Mouse (Mus musculus) midbrain, embryonic 11.5 days (tissue): ENCODE data around the gene Srrm4. TPM values are rescaled to one million over a fixed set of nuclear protein-coding genes. Genes with fewer than 3 reads are reported as not detected.

ENCODE experiments used
- ATAC-seq: fragments of 200-750 bp; cut with Nextera tagmentation; 2 replicates; pipeline ENCODE4 v1.8.0; 2017; ENCODE audit warnings: moderate TSS enrichment, moderate library complexity; ENCODE audit not compliant: low FRiP score
- DNase-seq: peaks from one replicate; pipeline ENCODE4 v3.0.0; 2015; ENCODE audit warnings: low spot score; ENCODE audit errors: missing footprints
- H3K27ac ChIP-seq: fragments of 300-500 bp; sonication (generic); 2 replicates; pipeline ENCODE4 v1.5.1; 2014; ENCODE audit warnings: low read depth, low read length
- H3K27me3 ChIP-seq: fragments of 300-500 bp; sonication (generic); 2 replicates; pipeline ENCODE4 v1.6.1; 2014; ENCODE audit warnings: mild to moderate bottlenecking, low read length, moderate library complexity, mixed read lengths; ENCODE audit not compliant: control insufficient read depth, insufficient read depth
- H3K36me3 ChIP-seq: fragments of 300-500 bp; sonication (generic); 2 replicates; pipeline ENCODE4 v1.6.1; 2014; ENCODE audit warnings: mild to moderate bottlenecking, low read length, moderate library complexity, mixed read lengths; ENCODE audit not compliant: control insufficient read depth, insufficient read depth
- H3K4me1 ChIP-seq: fragments of 300-500 bp; sonication (generic); 2 replicates; pipeline ENCODE4 v1.6.1; 2014; ENCODE audit warnings: low read length; ENCODE audit not compliant: control insufficient read depth, insufficient read depth
- H3K4me2 ChIP-seq: fragments of 300-500 bp; sonication (generic); 2 replicates; pipeline ENCODE4 v1.6.1; 2014; ENCODE audit warnings: mild to moderate bottlenecking, moderate library complexity
- H3K4me3 ChIP-seq: fragments of 300-500 bp; sonication (generic); 2 replicates; pipeline ENCODE4 v1.5.1; 2014; ENCODE audit warnings: low read depth, low read length
- H3K9ac ChIP-seq: fragments of 300-500 bp; sonication (generic); 2 replicates; pipeline ENCODE4 v1.6.1; 2014; ENCODE audit warnings: low read length
- H3K9me3 ChIP-seq: fragments of 300-500 bp; sonication (generic); 2 replicates; pipeline ENCODE4 v1.6.1; 2016; ENCODE audit warnings: low read length; ENCODE audit not compliant: control insufficient read depth
- WGBS: fragments of 180-500 bp; shearing (Covaris S2); extraction: QIAGEN DNeasy Blood & Tissue Kit; methylation state at CpG from one replicate; pipeline ENCODE4 v1.1.7; 2014; 5-methylcytosine and 5-hydroxymethylcytosine counted together
- polyA plus RNA-seq: library from polyadenylated mRNA; unstranded; fragments of >200 nt; fragmentation: Nextera tagmentation; extraction: Ambion mirVana; gene quantifications from 2 replicates; pipeline ENCODE4 v1.2.1, GENCODE M21; 2014

Gene Srrm4
- polyA plus RNA-seq, 1 experiment from 2014 or later = 17.3 TPM

- ATAC-seq = no peak
- H3K36me3 ChIP-seq = no peaks in the 10 kb centered on the region
- H3K9ac ChIP-seq = no peak overlapping the region
- no peak overlapping the region for H3K4me2 ChIP-seq
- DNase-seq = no peak
- no peaks in the 10 kb centered on the region for H3K9me3 ChIP-seq
- H3K4me1 ChIP-seq = peaks cover 26% of the 10 kb centered on the region
- H3K4me3 ChIP-seq = no peak overlapping the region
- H3K27ac ChIP-seq = no peak overlapping the region
- 49% methylated on average over 6 of the region's 6 CpGs for WGBS
- no peaks in the 10 kb centered on the region for H3K27me3 ChIP-seq
Observed at GRCm38 (mm10) chr5:116419322-116420045, 172.1 kb downstream of the Srrm4 start.

- no peak overlapping the region for H3K9ac ChIP-seq
- DNase-seq = no peak
- H3K9me3 ChIP-seq = no peaks in the 10 kb centered on the region
- no peak for ATAC-seq
- WGBS = 5% methylated on average over 5 of the region's 5 CpGs
- H3K4me1 ChIP-seq = peaks cover 14% of the 10 kb centered on the region
- no peaks in the 10 kb centered on the region for H3K36me3 ChIP-seq
- H3K4me3 ChIP-seq = no peak overlapping the region
- H3K4me2 ChIP-seq = no peak overlapping the region
- no peaks in the 10 kb centered on the region for H3K27me3 ChIP-seq
- no peak overlapping the region for H3K27ac ChIP-seq
Observed at GRCm38 (mm10) chr5:116416208-116416607, 175.4 kb downstream of the Srrm4 start.

GRCm38 (mm10) chr5:116409689-116410590, 181.7 kb downstream of the Srrm4 start:
- Histone ChIP-seq H3K27me3 (no peaks in the 10 kb centered on the region), H3K9ac (no peak overlapping the region), H3K36me3 (no peaks in the 10 kb centered on the region), H3K4me2 (peak overlapping the region; percentile 21; the same call in 1 of the 2 replicates), H3K4me1 (peaks cover 23% of the 10 kb centered on the region), H3K9me3 (no peaks in the 10 kb centered on the region), H3K4me3 (no peak overlapping the region), H3K27ac (no peak overlapping the region; the same call in 1 of the 2 replicates)
- peak; percentile 94 for DNase-seq
- under 1% methylated on average over 16 of the region's 16 CpGs for WGBS
- ATAC-seq = no peak; the same call in 1 of the 2 replicates

- H3K36me3 ChIP-seq = no peaks in the 10 kb centered on the region
- no peak overlapping the region for H3K4me3 ChIP-seq
- no peak overlapping the region for H3K9ac ChIP-seq
- peaks cover 23% of the 10 kb centered on the region for H3K4me1 ChIP-seq
- no peaks in the 10 kb centered on the region for H3K9me3 ChIP-seq
- DNase-seq (no peak), ATAC-seq (no peak)
- H3K27me3 ChIP-seq = no peaks in the 10 kb centered on the region
- no peak overlapping the region for H3K4me2 ChIP-seq
- WGBS = 63% methylated on average over 9 of the region's 9 CpGs
- no peak overlapping the region for H3K27ac ChIP-seq
Observed at GRCm38 (mm10) chr5:116408965-116409364, 182.7 kb downstream of the Srrm4 start.

- no peaks in the 10 kb centered on the region for H3K27me3 ChIP-seq
- DNase-seq = no peak
- no peaks in the 10 kb centered on the region for H3K36me3 ChIP-seq
- H3K27ac ChIP-seq = no peak overlapping the region
- H3K9me3 ChIP-seq = no peaks in the 10 kb centered on the region
- H3K4me2 ChIP-seq = no peak overlapping the region
- peaks cover 23% of the 10 kb centered on the region for H3K4me1 ChIP-seq
- no peak overlapping the region for H3K9ac ChIP-seq
- no peak overlapping the region for H3K4me3 ChIP-seq
- no peak for ATAC-seq
- 39% methylated on average over 6 of the region's 6 CpGs for WGBS
Observed at GRCm38 (mm10) chr5:116407936-116408335, 183.7 kb downstream of the Srrm4 start.

- H3K4me1 ChIP-seq = peaks cover 23% of the 10 kb centered on the region
- H3K9ac ChIP-seq = no peak overlapping the region
- H3K27ac ChIP-seq = no peak overlapping the region
- no peak for DNase-seq
- H3K4me3 ChIP-seq = no peak overlapping the region
- H3K9me3 ChIP-seq = no peaks in the 10 kb centered on the region
- ATAC-seq = no peak
- no peaks in the 10 kb centered on the region for H3K36me3 ChIP-seq
- no peak overlapping the region for H3K4me2 ChIP-seq
- H3K27me3 ChIP-seq = no peaks in the 10 kb centered on the region
- WGBS = 27% methylated on average over 4 of the region's 4 CpGs
Observed at GRCm38 (mm10) chr5:116407321-116407720, 184.3 kb downstream of the Srrm4 start.

GRCm38 (mm10) chr5:116406507-116406906, 185.1 kb downstream of the Srrm4 start:
- WGBS = 80% methylated on average over 3 of the region's 3 CpGs
- no peak for ATAC-seq
- Histone ChIP-seq H3K9ac (no peak overlapping the region), H3K27ac (no peak overlapping the region), H3K27me3 (no peaks in the 10 kb centered on the region), H3K4me1 (peaks cover 23% of the 10 kb centered on the region), H3K4me2 (no peak overlapping the region), H3K4me3 (no peak overlapping the region), H3K9me3 (no peaks in the 10 kb centered on the region), H3K36me3 (no peaks in the 10 kb centered on the region)
- no peak for DNase-seq

GRCm38 (mm10) chr5:116405934-116406333, 185.7 kb downstream of the Srrm4 start:
- Histone ChIP-seq H3K36me3 (no peaks in the 10 kb centered on the region), H3K27ac (no peak overlapping the region), H3K4me1 (peaks cover 21% of the 10 kb centered on the region), H3K9me3 (no peaks in the 10 kb centered on the region), H3K9ac (no peak overlapping the region), H3K4me3 (no peak overlapping the region), H3K27me3 (no peaks in the 10 kb centered on the region), H3K4me2 (no peak overlapping the region)
- ATAC-seq (no peak), DNase-seq (no peak)
- 97% methylated on average over 1 of the region's 1 CpGs for WGBS

GRCm38 (mm10) chr5:116404063-116404462, 187.6 kb downstream of the Srrm4 start:
- Histone ChIP-seq H3K4me3 (no peak overlapping the region), H3K4me1 (peaks cover 10% of the 10 kb centered on the region), H3K4me2 (no peak overlapping the region), H3K27ac (no peak overlapping the region), H3K9ac (no peak overlapping the region), H3K9me3 (no peaks in the 10 kb centered on the region), H3K36me3 (no peaks in the 10 kb centered on the region), H3K27me3 (no peaks in the 10 kb centered on the region)
- ATAC-seq (no peak), DNase-seq (no peak)
- 84% methylated on average over 2 of the region's 2 CpGs for WGBS
